Mouse (Mus musculus): ENCODE data around the gene Zfp989. TPM values are rescaled to one million over a fixed set of nuclear protein-coding genes. Genes with fewer than 3 reads are reported as not detected.
"Not testable (repeated sequence)": the region's sequence is repeated elsewhere in the genome, so short reads cannot be mapped to it uniquely, and the experiment has no call there.

The Zfp989 gene
- not detected in 2 replicates for total RNA-seq (2015; ENCODE audit: low replicate concordance)
- total RNA-seq (2017; ENCODE audit: low replicate concordance): not detected in 2 replicates

- ATAC-seq (replicated peaks; ENCODE audit: low FRiP score, poor library complexity, severe bottlenecking): not testable (repeated sequence)
Observed at GRCm38 (mm10) chr4:146971757-146972156, at the start of gene Zfp989. TSS of gene Zfp989 (plus strand) at chr4:146971976.

GRCm38 (mm10) chr4:146932311-146933082, 39.3 kb upstream of the Zfp989 start:
- no peak for ATAC-seq (replicated peaks; ENCODE audit: low FRiP score, poor library complexity, severe bottlenecking)

GRCm38 (mm10) chr4:146941691-146942090, 30.1 kb upstream of the Zfp989 start:
- not testable (repeated sequence) for ATAC-seq (replicated peaks; ENCODE audit: low FRiP score, poor library complexity, severe bottlenecking)

GRCm38 (mm10) chr4:146976581-146976980, 4.8 kb downstream of the Zfp989 start:
- not testable (repeated sequence) for ATAC-seq (replicated peaks; ENCODE audit: low FRiP score, poor library complexity, severe bottlenecking)

GRCm38 (mm10) chr4:147018400-147018799, 46.6 kb downstream of the Zfp989 start:
- not testable (repeated sequence) for ATAC-seq (replicated peaks; ENCODE audit: low FRiP score, poor library complexity, severe bottlenecking)

- not testable (repeated sequence) for ATAC-seq (replicated peaks; ENCODE audit: low FRiP score, poor library complexity, severe bottlenecking)
Observed at GRCm38 (mm10) chr4:147021550-147021949, 49.8 kb downstream of the Zfp989 start, which contains the start of gene Rex2. TSS of gene Rex2 (plus strand) at chr4:147021850.

- ATAC-seq (replicated peaks; ENCODE audit: low FRiP score, poor library complexity, severe bottlenecking): not testable (repeated sequence)
Observed at GRCm38 (mm10) chr4:147026374-147026773, 54.6 kb downstream of the Zfp989 start.

GRCm38 (mm10) chr4:147031308-147032036, 59.7 kb downstream of the Zfp989 start:
- not testable (repeated sequence) for ATAC-seq (replicated peaks; ENCODE audit: low FRiP score, poor library complexity, severe bottlenecking)

Other genes starting within 250 kb of the Zfp989 start
- gene Gm21411, start 62.4 kb upstream of the Zfp989 start, total RNA-seq (2015; ENCODE audit: low replicate concordance): not detected in 2 replicates
- gene Gm21411, start 62.4 kb upstream of the Zfp989 start, total RNA-seq (2017; ENCODE audit: low replicate concordance): not detected in 2 replicates
- not detected in 2 replicates for gene Rex2, start 49.9 kb downstream of the Zfp989 start, total RNA-seq (2015; ENCODE audit: low replicate concordance)
- 0.28 TPM in 1 of 2 replicates, not detected in the other for gene Rex2, start 49.9 kb downstream of the Zfp989 start, total RNA-seq (2017; ENCODE audit: low replicate concordance)
- 4.8 and 6.9 TPM in 2 replicates for gene Zfp991, start 160.1 kb downstream of the Zfp989 start, total RNA-seq (2015; ENCODE audit: low replicate concordance)
- gene Zfp991, start 160.1 kb downstream of the Zfp989 start, total RNA-seq (2017; ENCODE audit: low replicate concordance): 5.5 and 7.5 TPM in 2 replicates

All from erythroblast, adult 5-6 weeks (primary cell).